Mouse (Mus musculus) liver (tissue): ENCODE measurements around the gene Pdlim1.
"Not testable (repeated sequence)": the region's sequence is repeated elsewhere in the genome, so short reads cannot be mapped to it uniquely, and the experiment has no call there.

Source experiments
- DNase-seq: peaks from one replicate; pipeline ENCODE4 v3.0.0-alpha.2; 2020; ENCODE audit warnings: mixed read lengths

The Pdlim1 gene

GRCm38 (mm10) chr19:40240360-40240759 is 31.3 kb downstream of the Pdlim1 start:
- DNase-seq: no peak

GRCm38 (mm10) chr19:40238175-40238850 is 33.3 kb downstream of the Pdlim1 start:
- no peak for DNase-seq

- DNase-seq: no peak
These were observed 39.1 kb downstream of the Pdlim1 start for GRCm38 (mm10) chr19:40232560-40232959.

- DNase-seq: no peak
These were observed 39.7 kb downstream of the Pdlim1 start for GRCm38 (mm10) chr19:40231825-40232541.

- no peak for DNase-seq
These were observed 40.4 kb downstream of the Pdlim1 start for GRCm38 (mm10) chr19:40231074-40231738.

- no peak for DNase-seq
These were observed 45.0 kb downstream of the Pdlim1 start for GRCm38 (mm10) chr19:40226516-40227151.

- no peak for DNase-seq
These were observed 45.9 kb downstream of the Pdlim1 start for GRCm38 (mm10) chr19:40225761-40226110.

GRCm38 (mm10) chr19:40225102-40225760 is 46.4 kb downstream of the Pdlim1 start:
- peak; percentile 65 for DNase-seq

GRCm38 (mm10) chr19:40222307-40222706 is 49.3 kb downstream of the Pdlim1 start:
- not testable (repeated sequence) for DNase-seq

GRCm38 (mm10) chr19:40220878-40221277 is 50.8 kb downstream of the Pdlim1 start:
- DNase-seq: no peak

GRCm38 (mm10) chr19:40202947-40203346 is 68.7 kb downstream of the Pdlim1 start:
- DNase-seq: not testable (repeated sequence)

- DNase-seq: no peak
These were observed 81.0 kb downstream of the Pdlim1 start for GRCm38 (mm10) chr19:40190596-40190995.

GRCm38 (mm10) chr19:40187160-40187559 is 84.5 kb downstream of the Pdlim1 start, which contains the start of gene Cyp2c70:
Gene Cyp2c70 (minus strand): TSS chr19:40187333.
- no peak for DNase-seq

GRCm38 (mm10) chr19:40183600-40183999 is 88.0 kb downstream of the Pdlim1 start:
- DNase-seq: no peak

GRCm38 (mm10) chr19:40178311-40178710 is 93.3 kb downstream of the Pdlim1 start:
- DNase-seq: no peak
